Mouse (Mus musculus): Measurements from ENCODE around the gene Myl10. TPM values are rescaled to one million over a fixed set of nuclear protein-coding genes. Genes with fewer than 3 reads are reported as not detected.

Gene Myl10
- total RNA-seq, 2 experiments from 2014 or later = not detected

Other genes starting within 250 kb of the Myl10 start
- 100 to 1,000 TPM; 107 to 119 TPM for gene Cux1, start 125.7 kb upstream of the Myl10 start, total RNA-seq (2021)
- 10 to 100 TPM in 1 of 2 experiments, 1 to 10 TPM in 1; 8.3 to 13.7 TPM for gene Col26a1, start 190.1 kb downstream of the Myl10 start, total RNA-seq (2021)
- gene Ift22, start 215.0 kb downstream of the Myl10 start, total RNA-seq (2021) = 100 to 1,000 TPM in 1 of 2 experiments, 10 to 100 TPM in 1; 86.1 to 105 TPM

Measured in left cerebral cortex, postnatal 36 days (tissue).